Mouse (Mus musculus) embryo, embryonic 10 days (tissue): ENCODE data around the gene Fyn.

Experiments
- DNase-seq: peaks from one replicate; pipeline ENCODE4 v3.0.0-alpha.2; 2015; ENCODE audit warnings: low spot score

Gene Fyn

DNA sequence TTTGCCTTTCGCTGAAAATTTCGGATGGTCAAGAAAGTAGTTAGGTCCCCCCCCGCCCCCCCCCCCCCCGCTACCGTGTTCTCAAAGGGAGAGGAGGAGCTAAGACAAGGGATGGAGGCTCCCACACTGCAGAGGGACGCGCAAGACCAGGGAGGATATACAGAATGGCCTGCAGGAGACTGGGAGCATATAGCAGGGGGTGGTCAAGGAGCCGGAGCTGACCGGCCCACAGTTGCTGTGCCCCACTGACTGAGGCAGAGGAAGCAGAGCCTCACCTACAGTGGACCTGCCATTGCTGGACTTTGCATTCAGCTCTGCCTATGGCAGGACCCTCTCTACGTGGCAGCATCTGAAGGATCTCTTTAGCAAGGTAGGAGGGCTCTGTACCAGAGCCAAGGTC, 10.6 kb downstream of the Fyn start:
- DNase-seq: no peak

DNA sequence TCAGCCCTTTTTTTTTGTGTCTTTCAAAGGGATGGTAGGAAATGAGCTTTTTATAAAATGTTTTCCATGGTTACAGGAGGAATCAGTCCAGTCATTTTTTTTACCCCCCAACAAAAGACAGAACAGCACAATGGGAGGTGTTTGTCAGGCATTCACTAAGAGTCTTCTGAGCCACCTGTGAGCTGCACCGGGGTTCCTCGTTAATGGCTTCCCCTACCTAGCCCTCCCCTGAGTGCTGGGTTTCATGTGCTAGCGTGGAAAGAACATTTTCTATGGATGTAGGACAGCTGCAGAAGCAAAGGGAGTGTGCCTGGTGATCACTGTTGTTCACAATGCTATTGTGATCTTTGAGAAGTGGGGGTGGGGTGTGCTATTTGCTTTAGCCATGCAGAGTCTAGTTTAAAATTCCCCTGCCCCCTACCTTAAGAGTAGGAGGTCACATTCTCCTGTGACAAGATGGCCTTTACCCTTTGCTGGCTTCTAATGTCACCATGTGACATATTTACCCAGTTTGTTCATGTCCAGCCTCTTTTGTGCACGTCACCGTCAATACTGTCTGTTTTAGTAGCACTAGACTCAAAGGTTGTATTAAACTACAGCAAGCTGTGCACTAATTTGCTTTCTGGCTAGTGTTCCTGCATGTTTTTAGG, 11.2 kb downstream of the Fyn start:
- DNase-seq: no peak

DNA sequence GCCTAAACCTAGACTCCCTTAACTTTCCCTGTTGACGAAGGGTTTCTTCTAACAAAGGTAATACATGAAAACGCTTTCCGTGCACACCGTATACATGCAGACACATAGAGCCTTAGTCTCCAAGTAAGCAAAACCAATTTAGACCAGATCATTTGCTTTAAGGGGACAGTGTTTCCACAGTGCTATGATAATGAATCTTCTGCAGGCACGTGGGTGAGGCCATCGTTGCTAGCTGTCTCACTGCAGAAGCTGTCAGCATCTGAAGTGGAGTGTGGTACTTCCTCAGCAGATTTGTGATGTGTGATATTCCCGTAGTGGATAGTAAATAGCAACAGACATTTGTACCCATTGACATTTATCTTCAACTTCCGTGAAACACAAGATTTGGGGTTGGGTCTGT, 16.6 kb downstream of the Fyn start:
- DNase-seq: no peak

DNA sequence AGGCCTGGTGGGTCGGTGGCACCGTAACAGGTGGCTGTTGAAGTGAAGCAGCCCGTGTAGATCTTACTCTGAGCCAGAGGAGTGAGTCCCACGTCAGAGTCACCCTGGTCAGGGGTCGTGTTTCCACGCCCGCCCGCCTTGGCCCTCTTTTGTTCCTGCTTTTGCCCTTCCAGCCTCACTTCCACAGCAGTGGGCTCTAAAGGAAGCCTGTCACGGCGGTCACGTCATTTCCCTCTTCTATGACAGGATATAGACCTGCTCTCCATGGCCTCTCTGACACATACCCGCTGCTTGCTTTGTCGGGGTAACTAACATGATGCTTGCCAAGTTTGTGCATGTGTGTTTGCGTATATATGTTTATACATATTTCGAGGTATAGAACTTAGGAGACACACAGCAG, 17.5 kb downstream of the Fyn start:
- DNase-seq: peak; percentile 27

DNA sequence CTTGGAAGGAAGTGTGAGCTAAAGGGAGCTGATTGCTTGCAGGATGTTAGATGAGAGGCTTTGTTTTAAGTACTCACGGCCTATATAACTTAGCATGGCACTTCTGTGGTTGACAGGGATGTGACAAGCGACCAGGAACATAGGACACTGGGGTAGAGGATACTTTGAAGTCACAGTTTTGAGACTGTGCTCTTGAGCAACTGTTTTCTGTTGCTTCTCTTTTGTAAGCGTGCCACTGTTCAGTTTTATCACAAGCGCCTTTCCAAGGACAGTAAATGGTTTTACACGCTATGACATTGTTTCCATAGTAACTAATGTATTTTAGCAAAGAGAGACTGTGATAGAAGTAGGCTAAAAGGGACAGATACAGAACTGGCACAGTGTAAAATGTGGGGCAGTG, 18.4 kb downstream of the Fyn start:
- no peak for DNase-seq

DNA sequence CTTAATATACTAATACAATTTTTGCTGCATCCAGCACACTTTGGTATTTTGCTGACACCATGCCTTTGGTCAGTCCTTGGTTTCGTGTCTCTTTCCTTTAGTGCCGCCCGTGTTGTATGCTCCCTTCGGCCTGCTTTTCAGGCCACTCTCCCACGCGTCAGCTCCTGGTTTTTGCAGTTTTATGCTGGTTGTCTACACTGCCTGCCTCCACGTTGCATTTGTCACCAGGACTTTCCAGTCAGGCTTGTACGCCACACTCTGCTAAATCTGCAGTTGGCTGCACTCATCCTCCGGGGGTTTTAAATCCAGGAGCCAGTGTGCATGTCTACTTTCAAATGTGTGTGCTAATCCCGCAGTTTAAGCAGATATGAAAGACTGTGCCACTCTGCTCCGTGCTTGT, 18.9 kb downstream of the Fyn start:
- no peak for DNase-seq

DNA sequence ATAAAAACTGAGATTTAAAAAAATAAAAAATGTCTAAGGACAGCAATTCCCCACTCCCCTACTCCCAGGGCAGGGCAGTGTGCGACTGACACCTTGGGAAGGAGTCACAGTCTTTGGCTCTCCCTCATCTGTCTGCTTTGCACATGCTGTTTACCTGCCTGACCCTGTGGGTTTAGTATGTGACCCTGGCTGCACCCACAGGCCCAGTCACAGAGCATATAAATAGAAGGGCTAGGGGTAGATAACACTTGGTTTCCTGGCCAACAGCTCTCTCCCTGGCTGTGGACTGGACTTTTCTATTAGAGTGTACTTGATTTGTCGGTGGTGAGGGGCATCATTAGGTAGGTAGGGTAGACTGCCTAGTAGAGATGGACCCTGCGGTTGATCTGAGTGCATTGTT, 19.5 kb downstream of the Fyn start:
- no peak for DNase-seq

DNA sequence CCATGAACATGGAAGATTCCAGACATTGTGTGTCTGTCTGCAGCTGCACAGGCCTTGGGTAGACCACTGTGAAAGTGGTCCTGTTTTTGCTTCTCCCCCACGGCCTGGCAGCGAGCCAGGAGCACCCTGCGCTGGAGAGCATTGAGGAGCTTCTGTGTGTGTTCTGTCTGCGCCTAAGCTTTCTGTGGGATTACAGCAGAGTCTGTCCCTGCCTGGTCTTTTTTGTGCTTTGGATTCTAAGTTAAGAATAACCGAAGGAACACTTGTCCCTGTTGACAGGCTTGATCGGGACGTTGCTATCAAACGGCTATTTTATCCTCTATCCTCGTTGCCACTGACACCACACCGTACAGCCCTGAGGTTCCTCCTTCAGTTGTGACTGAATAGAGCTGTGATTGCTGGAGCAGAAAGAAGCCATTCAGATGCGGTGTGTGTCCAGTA, 20.8 kb downstream of the Fyn start:
- DNase-seq: no peak

DNA sequence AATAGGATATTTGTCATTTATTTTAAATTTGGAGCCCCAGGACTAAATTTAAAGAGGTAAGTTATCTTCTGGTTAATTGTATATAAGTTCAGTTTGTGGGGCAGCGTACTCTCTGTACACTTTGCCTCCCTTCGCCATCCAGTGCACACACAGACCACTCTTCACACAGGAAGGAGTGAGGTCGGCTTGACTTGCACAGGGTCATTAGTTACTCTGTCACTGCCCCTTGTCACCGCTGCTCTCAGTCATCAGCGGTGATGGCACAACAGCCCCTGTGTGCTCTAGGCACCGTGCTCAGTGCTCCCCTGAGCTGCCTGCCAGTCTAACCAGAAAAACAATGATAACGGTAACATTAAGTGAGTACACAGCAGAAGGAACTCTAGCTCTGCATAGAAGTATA, 21.9 kb downstream of the Fyn start:
- DNase-seq: no peak

DNA sequence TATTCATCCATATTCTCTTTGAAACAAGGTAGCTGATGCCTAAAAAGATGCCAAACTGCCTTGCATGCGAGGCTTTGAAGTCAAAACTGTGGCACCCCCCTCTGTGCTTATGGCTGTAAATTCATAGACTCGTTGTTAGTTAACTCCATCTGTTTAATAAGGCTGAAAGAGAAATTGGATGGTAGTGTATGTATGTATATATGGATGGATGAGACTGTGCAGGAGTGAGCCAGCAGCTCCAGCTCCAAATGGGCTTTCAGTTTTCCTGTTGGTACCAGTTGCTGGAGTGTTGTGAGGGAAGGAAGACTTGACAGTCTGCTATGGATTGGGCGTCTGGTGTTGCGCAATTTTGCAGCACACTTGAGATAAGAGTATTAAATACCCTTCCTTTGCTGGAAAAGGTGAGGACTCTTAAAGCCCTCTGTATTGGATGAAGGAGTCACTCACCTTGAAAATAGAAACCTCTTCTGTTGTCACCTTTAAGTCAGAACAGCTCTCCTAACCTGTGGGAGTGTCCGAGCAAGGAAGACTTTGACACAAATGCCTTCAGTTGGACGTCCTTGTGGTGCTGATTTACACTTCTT, 24.3 kb downstream of the Fyn start:
- no peak for DNase-seq

DNA sequence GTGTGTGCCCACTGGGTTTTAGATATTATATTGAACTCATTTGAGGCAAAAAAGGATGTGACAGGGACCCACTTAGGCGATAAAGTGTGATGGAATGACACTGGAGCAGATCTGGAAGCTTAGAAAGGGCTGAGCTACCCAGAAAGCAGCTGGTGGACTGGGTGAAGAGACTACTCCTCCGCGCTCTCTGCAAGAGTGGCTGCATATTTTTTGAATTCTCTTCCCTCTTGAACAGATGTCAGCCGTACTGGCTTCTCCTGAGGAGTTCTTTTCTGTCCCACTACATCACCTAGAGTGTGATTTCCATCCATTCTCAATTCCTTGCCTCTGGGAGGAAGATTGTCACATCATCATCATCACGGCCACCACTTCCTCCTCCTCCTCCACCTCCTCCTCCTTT, 26.9 kb downstream of the Fyn start:
- DNase-seq: no peak

DNA sequence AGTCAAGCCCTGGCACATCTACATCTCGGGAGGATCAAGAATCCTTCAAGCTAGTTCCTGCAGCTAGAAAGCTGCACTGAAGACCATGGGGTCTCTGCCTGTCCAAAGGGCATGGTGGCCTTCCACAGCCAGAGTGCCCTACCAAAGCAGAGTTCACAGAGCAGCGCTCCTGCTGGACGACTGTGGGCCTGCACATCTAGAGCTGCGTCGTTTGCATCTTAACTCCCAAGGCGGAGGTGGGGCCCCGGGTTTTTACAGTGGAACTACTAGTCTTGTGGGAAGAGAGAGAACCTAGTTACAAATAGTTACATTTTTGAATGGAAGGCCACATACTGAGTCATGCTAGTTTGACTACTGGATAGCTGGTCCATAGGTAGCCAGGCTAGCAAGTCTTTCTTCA, 30.3 kb downstream of the Fyn start:
- DNase-seq: no peak

DNA sequence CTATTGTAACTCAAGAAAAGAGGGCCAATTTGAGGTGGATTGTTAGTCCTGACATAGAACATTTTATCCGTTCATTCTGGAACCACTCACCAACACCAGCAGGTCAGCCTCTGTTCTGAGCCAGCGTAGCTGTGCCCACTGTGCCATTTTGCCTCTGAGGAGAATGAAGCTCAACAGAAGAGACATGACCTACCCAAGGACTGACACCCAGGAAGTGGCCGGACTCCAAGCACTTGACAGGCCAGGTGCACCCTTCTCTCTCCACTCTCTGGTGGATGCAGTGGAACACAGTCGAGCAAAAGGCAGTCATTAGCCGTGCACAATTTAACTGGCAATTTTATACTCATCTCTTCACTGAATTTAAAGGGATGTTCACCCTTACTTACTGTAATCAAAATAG, 31.5 kb downstream of the Fyn start:
- no peak for DNase-seq

DNA sequence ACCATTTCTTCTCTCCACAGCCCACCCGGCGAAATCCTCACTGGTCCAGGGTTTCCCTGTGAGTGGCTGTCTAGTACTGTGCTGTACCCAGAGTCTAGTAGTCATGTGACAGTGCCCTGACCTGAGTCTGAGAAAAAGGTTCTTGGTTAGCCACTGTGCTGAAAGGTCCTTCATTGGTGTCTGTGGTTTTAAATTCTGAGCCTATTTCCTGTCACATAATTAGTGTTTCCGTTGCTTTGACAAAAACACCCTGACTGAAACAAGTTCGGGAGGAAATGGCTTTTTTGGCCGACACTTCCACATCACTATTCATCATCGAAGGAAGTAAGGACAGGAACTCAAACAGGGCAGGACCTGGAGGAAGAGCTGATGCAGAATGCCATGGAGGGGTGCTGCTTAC, 33.8 kb downstream of the Fyn start:
- no peak for DNase-seq

DNA sequence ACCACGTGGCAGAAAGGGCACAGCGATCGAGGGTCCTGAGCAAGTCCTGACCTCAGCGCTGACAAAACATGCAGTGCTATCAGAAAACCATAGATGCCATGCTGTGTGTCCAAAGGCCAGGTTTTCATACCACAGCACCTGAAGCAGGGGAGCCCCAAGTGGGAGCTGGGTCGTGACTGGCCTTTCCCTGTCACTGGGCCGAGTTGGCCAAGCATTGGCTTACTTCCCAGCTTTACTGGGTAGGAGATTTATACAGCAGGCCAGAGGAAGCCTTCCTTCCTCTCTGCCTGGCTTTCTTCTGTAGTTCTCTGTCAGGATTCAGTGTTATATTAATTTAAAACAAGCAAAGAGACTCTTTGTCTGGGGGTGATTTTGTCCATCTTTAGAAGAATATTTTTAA, 35.1 kb downstream of the Fyn start:
- DNase-seq: no peak

DNA sequence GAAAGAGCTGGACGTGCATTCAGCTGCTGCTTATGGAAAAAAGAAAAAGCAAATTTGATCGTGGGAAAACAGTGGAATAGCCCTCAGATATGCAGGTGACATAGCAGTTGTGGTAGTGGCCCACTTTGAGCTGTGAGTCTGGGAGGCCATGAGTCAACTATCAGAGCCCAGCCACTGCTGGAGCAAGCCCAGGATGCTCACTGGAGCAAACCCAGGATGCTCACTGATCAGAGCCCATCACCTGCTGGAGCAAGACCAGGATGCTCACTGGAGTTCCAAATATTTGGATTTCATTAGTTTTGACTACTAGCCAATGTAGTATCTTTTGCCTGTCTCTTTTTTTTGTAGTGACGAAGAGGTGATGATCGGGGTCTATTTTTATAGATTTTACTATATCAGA, 35.5 kb downstream of the Fyn start:
- no peak for DNase-seq

DNA sequence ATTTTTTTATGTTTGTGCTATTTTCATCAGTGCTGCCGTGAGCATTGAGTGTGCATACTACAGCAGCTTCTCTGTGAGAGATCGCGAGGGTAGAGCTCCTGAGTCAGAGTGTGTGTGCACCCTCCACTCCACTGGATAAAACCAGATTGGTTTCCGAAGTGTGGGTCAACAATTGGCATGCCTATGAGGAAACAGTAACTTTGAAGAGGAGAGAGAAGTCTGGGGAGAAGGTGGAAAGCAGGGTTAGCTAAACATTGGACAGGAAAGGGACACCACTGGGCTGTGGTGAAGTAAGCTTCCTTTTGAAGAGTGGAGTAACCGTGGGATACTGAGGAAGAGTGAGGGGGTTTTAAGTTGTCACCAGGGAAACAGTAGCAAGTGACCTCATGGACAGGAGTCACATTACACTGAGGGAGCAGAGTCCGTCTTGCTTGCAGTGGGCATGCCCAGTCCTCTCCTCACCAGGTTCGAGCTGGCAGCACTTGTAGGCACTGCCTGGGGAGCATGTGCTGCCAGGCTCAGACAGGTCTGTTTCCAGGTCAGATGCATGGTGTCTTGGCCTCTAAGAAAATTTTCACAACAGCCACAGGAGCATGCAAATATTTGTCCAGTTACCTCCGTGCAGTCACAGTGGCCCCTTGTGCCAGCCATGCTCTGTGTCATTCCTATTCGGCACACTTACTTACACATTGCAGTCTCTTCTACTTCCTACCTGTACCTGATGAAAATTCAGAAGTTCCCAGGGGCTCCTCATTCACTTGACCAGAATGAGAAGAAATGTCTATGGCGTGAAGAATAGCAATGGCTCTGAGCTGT, 37.5 kb downstream of the Fyn start:
- DNase-seq: no peak

DNA sequence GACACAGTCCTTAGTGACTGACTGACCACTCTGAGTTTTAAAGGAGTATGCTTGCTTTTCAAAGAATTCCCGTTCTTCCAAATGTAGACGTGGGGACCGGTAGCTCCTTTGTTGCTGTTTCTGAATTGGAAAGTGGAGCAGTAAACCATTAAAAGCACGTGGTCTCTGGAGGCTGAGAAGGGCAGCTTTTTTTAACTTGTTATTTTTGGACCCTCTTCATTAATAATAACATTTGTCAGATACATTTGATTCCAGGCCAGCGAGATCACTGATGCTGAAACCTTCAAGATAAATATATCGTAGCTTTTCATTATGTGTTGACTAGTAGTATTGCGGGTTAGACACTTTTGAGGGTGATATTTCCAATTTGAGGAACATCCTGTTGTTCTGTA, 38.1 kb downstream of the Fyn start:
- DNase-seq: no peak

DNA sequence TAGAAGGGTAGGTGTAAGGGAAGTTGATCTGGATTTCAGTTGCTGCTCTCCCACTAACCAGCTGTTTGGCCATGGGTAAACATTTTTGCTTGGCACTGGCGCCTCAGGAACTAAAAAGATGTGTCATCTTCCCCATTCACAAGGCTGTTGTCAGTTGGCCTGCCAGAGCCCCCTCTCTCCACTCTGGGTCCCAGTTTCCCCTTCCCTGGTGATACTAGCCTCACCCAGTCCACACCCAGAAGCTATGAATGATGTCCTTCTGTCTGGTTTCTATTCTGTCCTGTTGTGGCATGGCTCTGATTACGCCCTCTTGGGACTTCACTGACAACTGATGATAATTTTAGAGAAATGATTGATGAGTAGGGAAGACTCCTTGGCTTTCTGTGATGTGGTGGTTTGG, 38.9 kb downstream of the Fyn start:
- DNase-seq: no peak

DNA sequence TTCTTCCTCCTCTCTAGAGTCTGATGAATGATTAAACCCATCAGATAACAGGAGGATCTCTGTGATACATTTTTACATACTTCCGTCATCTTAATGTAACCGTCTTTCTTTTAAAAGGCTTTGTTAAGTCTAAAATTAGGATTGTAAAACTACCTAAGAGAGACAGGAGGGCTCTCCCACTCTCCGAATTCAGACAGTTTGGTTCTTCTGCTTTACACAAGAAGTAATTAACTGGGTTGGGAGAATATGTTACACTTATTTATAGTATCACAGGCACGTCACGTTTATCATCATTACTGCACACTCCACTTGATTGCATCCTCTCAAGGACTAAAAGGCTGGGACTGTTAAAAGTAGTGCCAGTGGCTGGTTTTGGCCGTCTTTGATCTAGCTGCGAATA, 40.9 kb downstream of the Fyn start:
- DNase-seq: no peak

DNA sequence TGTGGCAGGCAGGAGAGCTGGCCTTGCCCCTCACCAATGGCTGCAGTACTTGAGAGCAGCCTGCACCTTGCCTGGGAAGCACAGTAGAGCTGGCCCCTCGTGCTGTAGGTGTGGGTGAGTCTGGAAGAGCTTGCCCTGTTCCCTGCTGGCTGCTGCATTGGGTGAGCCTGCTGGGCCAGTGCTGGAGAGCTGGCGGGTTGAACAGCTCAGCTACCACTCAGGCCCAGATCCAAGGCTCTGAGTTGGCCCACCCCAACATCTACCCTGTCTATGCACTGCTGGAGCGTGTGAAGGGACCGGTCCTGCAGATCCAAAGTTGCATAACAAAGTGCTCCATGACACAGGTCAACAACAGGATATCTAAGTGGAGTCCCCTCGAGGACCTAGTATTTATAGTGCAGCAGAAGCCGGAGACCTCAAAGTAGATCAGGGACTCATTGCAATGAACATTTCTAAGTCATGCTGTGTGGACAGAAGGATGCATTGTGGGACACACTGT, 41.5 kb downstream of the Fyn start:
- DNase-seq: no peak

DNA sequence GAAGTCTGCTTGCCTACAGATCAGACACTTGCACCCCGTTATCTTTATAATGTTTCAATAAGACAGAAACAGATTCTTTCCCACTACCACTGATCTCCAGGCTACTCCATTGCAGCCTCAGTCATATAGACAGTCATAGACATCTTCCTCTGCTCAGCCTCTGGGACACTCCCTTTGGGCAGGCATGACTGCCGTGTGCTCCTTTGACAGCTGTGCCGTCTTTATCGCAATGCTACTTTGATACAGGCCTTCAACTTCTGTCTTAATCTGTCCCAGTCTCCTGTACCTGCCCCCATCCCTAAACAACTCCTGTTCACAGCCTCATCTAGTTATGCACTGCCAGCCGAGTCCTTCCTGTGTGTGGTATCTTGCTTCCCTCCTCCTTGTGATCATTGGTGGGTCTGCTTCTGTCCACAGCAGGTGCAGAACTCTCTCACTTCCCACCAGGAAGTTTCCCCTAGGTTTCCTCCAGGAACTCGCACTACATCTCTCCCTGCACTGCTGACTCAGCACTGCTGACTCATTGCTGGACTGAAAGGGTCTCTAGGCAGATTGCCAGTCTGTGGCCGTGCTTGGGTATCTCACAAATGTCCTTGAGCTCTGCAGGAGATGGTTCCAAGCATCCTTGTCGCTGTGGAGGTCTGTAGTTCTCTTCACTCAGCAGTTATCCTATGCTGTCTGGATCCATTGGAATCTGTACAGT, 43.4 kb downstream of the Fyn start:
- DNase-seq: no peak
